Mouse (Mus musculus): Measurements from ENCODE around the gene Zkscan1.
A peak's percentile ranks its signal among the peaks of the same experiment; 100 is the strongest.

- TF ChIP-seq HCFC1 (IDR thresholded peaks at IDR 0.05; ENCODE audit: borderline replicate concordance, insufficient read depth, low read length) (peak; percentile 78; the same call in 1 of the 2 replicates), ZNF384 (IDR thresholded peaks at IDR 0.05; ENCODE audit: low read depth, low read length) (no peak), ZC3H11A (IDR thresholded peaks at IDR 0.05; ENCODE audit: borderline replicate concordance, low read depth, low read length) (no peak), CHD2 (IDR thresholded peaks at IDR 0.05; ENCODE audit: low read depth, low read length) (no peak), MAFK (IDR thresholded peaks at IDR 0.05; ENCODE audit: insufficient read depth, low read depth, low read length) (no peak)
These were observed at the start of gene Zkscan1 for GRCm38 (mm10) chr5:138084996-138085395.
